Mouse (Mus musculus) hindbrain, embryonic 10.5 days (tissue): ENCODE measurements around the gene Zfp42. TPM values are rescaled to one million over a fixed set of nuclear protein-coding genes. Genes with fewer than 3 reads are reported as not detected.

Source experiments
- DNase-seq: peaks from one replicate; pipeline ENCODE4 v3.0.0-alpha.2; 2017; ENCODE audit warnings: low spot score
- H3K27ac ChIP-seq: fragments of 300-500 bp; sonication (generic); 2 replicates; pipeline ENCODE4 v1.5.1; 2016; ENCODE audit warnings: mild to moderate bottlenecking, moderate library complexity
- H3K27me3 ChIP-seq: fragments of 300-500 bp; sonication (generic); 2 replicates; pipeline ENCODE4 v1.6.1; 2016; ENCODE audit warnings: mild to moderate bottlenecking; ENCODE audit not compliant: poor library complexity, insufficient read depth, severe bottlenecking
- H3K36me3 ChIP-seq: fragments of 300-500 bp; sonication (generic); 2 replicates; pipeline ENCODE4 v1.6.1; 2016; ENCODE audit warnings: mild to moderate bottlenecking, moderate library complexity
- H3K4me1 ChIP-seq: fragments of 300-500 bp; sonication (generic); replicated peaks from 2 replicates; pipeline ENCODE4 v1.6.1; 2016; ENCODE audit warnings: mild to moderate bottlenecking
- H3K4me3 ChIP-seq: fragments of 300-500 bp; sonication (generic); 2 replicates; pipeline ENCODE4 v1.5.1; 2016; ENCODE audit warnings: mild to moderate bottlenecking, moderate library complexity
- H3K9me3 ChIP-seq: fragments of 300-500 bp; sonication (generic); 2 replicates; pipeline ENCODE4 v1.6.1; 2016; ENCODE audit warnings: mild to moderate bottlenecking, moderate library complexity
- WGBS: fragments of 180-500 bp; shearing (Covaris S2); methylation state at CpG from one replicate; pipeline ENCODE4 v1.1.7; 2016; 5-methylcytosine and 5-hydroxymethylcytosine counted together
- polyA plus RNA-seq: library from polyadenylated mRNA; unstranded; fragments of >200 nt; fragmentation: Nextera tagmentation; extraction: Ambion mirVana; gene quantifications from 2 replicates; pipeline ENCODE4 v1.2.1, GENCODE M21; 2016

Gene Zfp42
- polyA plus RNA-seq, 1 experiment from 2014 or later = not detected

- Histone ChIP-seq H3K4me1 (no peaks in the 10 kb centered on the region), H3K27me3 (no peaks in the 10 kb centered on the region), H3K27ac (no peak overlapping the region), H3K36me3 (no peaks in the 10 kb centered on the region), H3K9me3 (0 out of 2 replicates have a peak, but pooled peaks cover 4% of the 10 kb centered on the region), H3K4me3 (no peak overlapping the region)
- 89% methylated on average over 4 of the region's 4 CpGs for WGBS
- no peak for DNase-seq
These were observed 12.6 kb downstream of the Zfp42 start for GRCm38 (mm10) chr8:43294191-43294590.

- Histone ChIP-seq H3K36me3 (no peaks in the 10 kb centered on the region), H3K27me3 (no peaks in the 10 kb centered on the region), H3K9me3 (no peaks in the 10 kb centered on the region), H3K27ac (no peak overlapping the region), H3K4me1 (no peaks in the 10 kb centered on the region), H3K4me3 (no peak overlapping the region)
- WGBS = 93% methylated on average over 5 of the region's 5 CpGs
- DNase-seq = no peak
These were observed 16.2 kb downstream of the Zfp42 start for GRCm38 (mm10) chr8:43290424-43291111.

- no peak overlapping the region for H3K27ac ChIP-seq
- H3K4me3 ChIP-seq = no peak overlapping the region
- H3K27me3 ChIP-seq = no peaks in the 10 kb centered on the region
- no peaks in the 10 kb centered on the region for H3K4me1 ChIP-seq
- no peaks in the 10 kb centered on the region for H3K9me3 ChIP-seq
- H3K36me3 ChIP-seq = no peaks in the 10 kb centered on the region
- WGBS = 88% methylated on average over 5 of the region's 5 CpGs
- no peak for DNase-seq
These were observed 17.0 kb downstream of the Zfp42 start for GRCm38 (mm10) chr8:43289781-43290180.

GRCm38 (mm10) chr8:43288840-43289239 lies 17.9 kb downstream of the Zfp42 start:
- H3K27ac ChIP-seq = no peak overlapping the region
- no peaks in the 10 kb centered on the region for H3K4me1 ChIP-seq
- no peaks in the 10 kb centered on the region for H3K9me3 ChIP-seq
- no peaks in the 10 kb centered on the region for H3K36me3 ChIP-seq
- no peak overlapping the region for H3K4me3 ChIP-seq
- 82% methylated on average over 1 of the region's 1 CpGs for WGBS
- H3K27me3 ChIP-seq = no peaks in the 10 kb centered on the region
- no peak for DNase-seq

DNA sequence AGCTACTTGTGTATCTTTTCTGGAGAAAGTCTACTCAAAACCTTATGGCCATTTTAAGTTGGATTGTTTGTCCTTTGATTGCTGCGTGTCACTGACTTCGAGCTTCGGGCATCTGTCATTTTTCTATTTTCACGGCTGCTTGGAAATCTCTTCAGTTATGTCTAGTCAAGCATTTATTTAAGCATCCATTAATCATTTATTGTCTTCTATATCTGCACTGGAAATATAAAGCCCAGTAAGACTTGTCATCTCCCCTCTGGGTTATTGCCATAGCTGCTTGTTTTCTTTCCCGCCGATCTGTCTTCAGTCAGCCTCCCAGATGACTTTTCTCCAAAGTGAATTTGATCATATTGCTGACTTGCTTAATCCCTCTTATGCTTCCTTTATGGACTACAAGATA lies 19.3 kb downstream of the Zfp42 start:
- H3K4me1 ChIP-seq = no peaks in the 10 kb centered on the region
- no peak overlapping the region for H3K4me3 ChIP-seq
- 88% methylated on average over 6 of the region's 6 CpGs for WGBS
- H3K27ac ChIP-seq = no peak overlapping the region
- DNase-seq = no peak
- H3K9me3 ChIP-seq = no peaks in the 10 kb centered on the region
- no peaks in the 10 kb centered on the region for H3K27me3 ChIP-seq
- no peaks in the 10 kb centered on the region for H3K36me3 ChIP-seq

GRCm38 (mm10) chr8:43283231-43283630 lies 23.5 kb downstream of the Zfp42 start:
- no peaks in the 10 kb centered on the region for H3K4me1 ChIP-seq
- no peaks in the 10 kb centered on the region for H3K27me3 ChIP-seq
- no peaks in the 10 kb centered on the region for H3K9me3 ChIP-seq
- no peaks in the 10 kb centered on the region for H3K36me3 ChIP-seq
- H3K4me3 ChIP-seq = no peak overlapping the region
- H3K27ac ChIP-seq = no peak overlapping the region
- 91% methylated on average over 7 of the region's 7 CpGs for WGBS
- DNase-seq = no peak

DNA sequence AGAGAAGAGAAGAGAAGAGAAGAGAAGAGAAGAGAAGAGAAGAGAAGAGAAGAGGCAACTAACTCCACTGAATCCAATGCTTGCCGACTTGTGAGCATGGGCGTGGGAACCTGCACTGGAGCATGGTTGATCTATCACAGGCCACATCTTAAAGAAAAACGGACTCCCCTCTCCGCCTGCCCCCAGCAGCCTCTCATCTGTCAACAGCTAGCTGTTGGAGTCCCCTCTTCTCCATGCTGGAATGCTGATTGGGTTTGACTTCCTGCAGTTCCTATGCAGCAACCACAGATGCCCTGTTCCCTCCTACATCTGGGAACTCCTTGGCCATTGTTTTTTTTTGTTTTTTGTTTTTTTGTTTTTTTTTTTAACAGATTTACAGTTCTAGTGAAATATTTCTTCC lies 28.4 kb downstream of the Zfp42 start:
- WGBS = 48% methylated on average over 4 of the region's 4 CpGs
- H3K27me3 ChIP-seq = no peaks in the 10 kb centered on the region
- no peak overlapping the region for H3K4me3 ChIP-seq
- no peak overlapping the region for H3K27ac ChIP-seq
- no peaks in the 10 kb centered on the region for H3K4me1 ChIP-seq
- no peaks in the 10 kb centered on the region for H3K9me3 ChIP-seq
- DNase-seq = no peak
- no peaks in the 10 kb centered on the region for H3K36me3 ChIP-seq

DNA sequence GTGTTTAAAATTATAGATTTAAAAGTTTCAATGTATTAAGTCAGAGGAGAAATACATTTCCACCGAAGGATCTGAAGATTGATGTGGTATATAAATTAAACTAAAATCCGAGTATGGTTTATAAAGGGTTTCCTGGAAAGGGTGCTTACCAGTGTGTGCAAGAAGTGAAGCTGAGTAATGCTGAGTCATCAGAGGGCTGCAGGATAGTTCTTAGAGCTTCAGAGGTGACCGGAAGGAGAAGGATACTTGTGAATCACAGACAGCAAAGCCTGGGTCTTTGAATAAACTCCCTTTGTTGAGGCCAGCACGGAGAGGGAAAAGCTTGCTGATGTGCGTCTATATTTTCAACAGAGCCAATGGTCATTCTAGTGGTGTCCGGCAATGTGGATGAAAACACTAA lies 45.8 kb downstream of the Zfp42 start:
- H3K27me3 ChIP-seq = no peaks in the 10 kb centered on the region
- DNase-seq = no peak
- no peak overlapping the region for H3K27ac ChIP-seq
- H3K4me1 ChIP-seq = no peaks in the 10 kb centered on the region
- no peaks in the 10 kb centered on the region for H3K36me3 ChIP-seq
- 91% methylated on average over 6 of the region's 6 CpGs for WGBS
- no peaks in the 10 kb centered on the region for H3K9me3 ChIP-seq
- H3K4me3 ChIP-seq = no peak overlapping the region

DNA sequence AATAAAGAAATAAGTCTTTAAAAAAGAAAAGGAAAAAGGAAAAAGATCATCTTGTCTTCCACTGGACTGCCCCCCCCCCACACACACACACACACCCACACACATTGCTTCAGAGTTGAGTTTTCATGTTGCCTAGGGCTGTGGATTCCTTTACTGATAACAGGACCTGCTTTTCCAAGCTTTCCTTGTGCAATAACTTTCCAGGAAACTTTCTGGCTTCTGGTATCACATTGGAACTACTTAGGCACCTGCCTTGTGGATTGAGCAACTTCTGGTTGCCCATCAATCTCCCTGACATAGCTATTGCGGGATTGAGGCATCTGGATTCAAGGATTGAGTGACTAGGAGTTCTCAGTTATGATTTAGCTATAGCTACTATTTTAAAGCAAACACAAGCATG lies 48.9 kb downstream of the Zfp42 start:
- DNase-seq = no peak
- Histone ChIP-seq H3K4me3 (no peak overlapping the region), H3K4me1 (no peaks in the 10 kb centered on the region), H3K27ac (no peak overlapping the region), H3K9me3 (no peaks in the 10 kb centered on the region), H3K27me3 (no peaks in the 10 kb centered on the region), H3K36me3 (no peaks in the 10 kb centered on the region)
- WGBS = 93% methylated on average over 1 of the region's 1 CpGs

DNA sequence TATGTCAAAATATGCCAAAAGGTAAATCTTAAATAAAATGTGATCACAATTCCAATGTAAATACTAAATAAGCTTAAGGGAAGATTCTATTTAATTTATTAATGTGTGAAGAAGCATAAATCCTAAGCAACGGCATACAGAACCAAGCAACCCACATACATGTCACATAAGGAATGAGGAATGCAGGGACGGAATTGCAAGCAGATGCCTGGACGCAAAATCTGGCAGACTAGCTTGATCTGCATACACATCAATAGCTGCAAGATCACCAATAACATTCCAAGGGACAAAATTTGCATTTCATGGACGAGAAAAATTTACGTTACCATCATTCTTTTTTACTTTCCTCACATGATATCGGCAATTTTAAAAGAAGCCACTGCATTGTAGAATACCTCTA lies 51.1 kb downstream of the Zfp42 start:
- 92% methylated on average over 6 of the region's 6 CpGs for whole genome bisulfite sequencing
- DNase-seq = no peak
- H3K9me3 ChIP-seq = no peaks in the 10 kb centered on the region
- H3K4me3 ChIP-seq = no peak overlapping the region
- no peaks in the 10 kb centered on the region for H3K4me1 ChIP-seq
- no peaks in the 10 kb centered on the region for H3K27me3 ChIP-seq
- no peak overlapping the region for H3K27ac ChIP-seq
- H3K36me3 ChIP-seq = no peaks in the 10 kb centered on the region

DNA sequence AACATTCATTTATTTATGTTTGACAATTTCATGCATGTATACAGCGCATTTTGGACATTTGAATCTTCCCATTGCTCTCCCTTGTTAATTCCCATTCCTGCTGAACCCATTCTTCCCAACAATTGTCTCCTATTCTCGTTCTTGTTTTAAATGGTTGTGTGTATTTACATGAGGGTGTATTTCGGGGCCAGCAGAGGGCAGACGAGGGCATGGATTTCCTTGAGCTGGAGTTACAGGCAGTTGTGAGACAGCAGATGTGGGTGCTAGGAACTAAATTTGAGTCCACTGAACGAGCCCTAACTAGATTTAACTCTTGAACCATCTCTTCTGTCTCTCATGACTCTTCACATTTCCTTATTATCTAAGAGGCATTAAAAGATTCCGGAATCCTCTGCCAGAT lies 55.1 kb downstream of the Zfp42 start:
- no peaks in the 10 kb centered on the region for H3K9me3 ChIP-seq
- H3K27ac ChIP-seq = no peak overlapping the region
- 84% methylated on average over 6 of the region's 6 CpGs for whole genome bisulfite sequencing
- H3K4me1 ChIP-seq = no peaks in the 10 kb centered on the region
- no peaks in the 10 kb centered on the region for H3K27me3 ChIP-seq
- H3K36me3 ChIP-seq = no peaks in the 10 kb centered on the region
- H3K4me3 ChIP-seq = no peak overlapping the region
- no peak for DNase-seq

GRCm38 (mm10) chr8:43248707-43249106 lies 58.1 kb downstream of the Zfp42 start:
- no peaks in the 10 kb centered on the region for H3K9me3 ChIP-seq
- H3K27me3 ChIP-seq = no peaks in the 10 kb centered on the region
- H3K4me1 ChIP-seq = no peaks in the 10 kb centered on the region
- no peak overlapping the region for H3K4me3 ChIP-seq
- 93% methylated on average over 8 of the region's 8 CpGs for WGBS
- H3K27ac ChIP-seq = no peak overlapping the region
- no peaks in the 10 kb centered on the region for H3K36me3 ChIP-seq
- DNase-seq = no peak
